ENCODE assay signal across 16 mouse cellular contexts in the genomic region with DNA sequence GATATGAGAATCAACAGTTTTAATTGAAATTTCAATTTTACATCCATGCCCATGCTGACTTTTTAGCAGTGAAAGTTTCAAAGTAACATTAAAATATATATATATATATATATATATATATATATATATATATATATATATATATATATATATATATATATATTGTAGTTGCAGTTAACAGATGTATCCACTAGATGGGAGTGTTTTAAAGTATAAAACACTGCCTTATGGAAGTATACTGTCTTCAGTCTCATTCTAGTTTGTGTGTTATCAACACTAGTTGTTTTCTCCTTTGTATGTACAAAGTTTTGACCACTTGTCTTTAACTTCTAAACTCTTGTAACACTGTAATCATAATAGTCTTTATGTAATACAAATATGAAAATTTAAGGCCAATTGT.
DNase-seq lines count a peak whose midpoint lies in the region; ATAC-seq and TF ChIP-seq lines count a peak whose summit lies in the region.
"Had no signal": no experiment of that assay in that cellular context is flagged by ENCODE, and none has a peak within 500 bp of the region (broad histone marks: within the 10 kb centered on the region; RNA-seq: fewer than 3 reads in every experiment).

No protein-coding gene starts in this region.

- peak; percentile 56 for TF ChIP-seq CTCF in left cerebral cortex, adult 2 months (IDR thresholded peaks at IDR 0.05)

- no peak overlapping the region for H3K4me2 ChIP-seq in forebrain, embryonic 12.5 days
- H3K4me2 ChIP-seq: embryonic facial prominence, embryonic 13.5 days; hindbrain, embryonic 13.5 days; kidney, embryonic 15.5 days; liver, embryonic 12.5 days; midbrain, embryonic 12.5 days had no signal

- H3K36me3 ChIP-seq in forebrain, embryonic 12.5 days (replicated peaks), result no peaks in the 10 kb centered on the region
- H3K36me3 ChIP-seq in forebrain, embryonic 10.5 days (replicated peaks), result no peaks in the 10 kb centered on the region
- H3K36me3 ChIP-seq: embryonic facial prominence, embryonic 13.5 days; hindbrain, embryonic 13.5 days; kidney, embryonic 15.5 days; liver, embryonic 12.5 days; midbrain, embryonic 12.5 days had no signal

- ATAC-seq in forebrain, embryonic 12.5 days (ENCODE audit: low FRiP score), result 0 out of 2 replicates have a peak, but pooled peaks have one; percentile 31
- ATAC-seq: liver, embryonic 12.5 days had no signal

- intact Hi-C loops in left cerebral cortex, adult 2 months (cut with DNase I), result no loop called here

- H3K9ac ChIP-seq in forebrain, embryonic 12.5 days, result no peak overlapping the region
- H3K9ac ChIP-seq: embryonic facial prominence, embryonic 13.5 days; hindbrain, embryonic 13.5 days; kidney, embryonic 15.5 days; liver, embryonic 12.5 days; midbrain, embryonic 12.5 days had no signal

- no peak overlapping the region for H3K27ac ChIP-seq in forebrain, embryonic 12.5 days
- H3K27ac ChIP-seq in forebrain, embryonic 10.5 days, result no peak overlapping the region
- H3K27ac ChIP-seq in left cerebral cortex, adult 2 months, result no peak overlapping the region
- H3K27ac ChIP-seq: embryonic facial prominence, embryonic 13.5 days; hindbrain, embryonic 13.5 days; kidney, embryonic 15.5 days; liver, embryonic 12.5 days; midbrain, embryonic 12.5 days had no signal

- no peak for DNase-seq in forebrain, embryonic 10.5 days (ENCODE audit: extremely low spot score, low spot score)
- no peak for DNase-seq in left cerebral cortex, adult 2 months (ENCODE audit: extremely low spot score in 1 of 2, low spot score in 2 of 2)
- no peak for DNase-seq in left cerebral cortex, adult 9 months (ENCODE audit: low spot score in 2 of 2)
- DNase-seq in NIH3T3 (ENCODE audit: low read depth), result peak; percentile 23
- DNase-seq in retina, embryonic 14.5 days (ENCODE audit: low spot score), result peak; percentile 54
- no peak for DNase-seq in spleen, postnatal 10 days (ENCODE audit: low spot score in 2 of 2)
- DNase-seq: adrenal gland, adult 2 months; cerebellum, adult 9-10 months; lung, postnatal 10 days; thymus, postnatal 36 days had no signal

- H3K4me1 ChIP-seq in forebrain, embryonic 12.5 days, result no peaks in the 10 kb centered on the region
- H3K4me1 ChIP-seq in forebrain, embryonic 10.5 days, result no peaks in the 10 kb centered on the region
- H3K4me1 ChIP-seq: embryonic facial prominence, embryonic 13.5 days; hindbrain, embryonic 13.5 days; kidney, embryonic 15.5 days; liver, embryonic 12.5 days; midbrain, embryonic 12.5 days had no signal

- no peaks in the 10 kb centered on the region for H3K27me3 ChIP-seq in forebrain, embryonic 12.5 days
- H3K27me3 ChIP-seq in forebrain, embryonic 10.5 days (ENCODE audit: poor library complexity, severe bottlenecking), result no peaks in the 10 kb centered on the region
- H3K27me3 ChIP-seq: embryonic facial prominence, embryonic 13.5 days; hindbrain, embryonic 13.5 days; kidney, embryonic 15.5 days; liver, embryonic 12.5 days; midbrain, embryonic 12.5 days had no signal

- no peak overlapping the region for H3K4me3 ChIP-seq in forebrain, embryonic 12.5 days (replicated peaks)
- H3K4me3 ChIP-seq in forebrain, embryonic 10.5 days, result no peak overlapping the region
- no peak overlapping the region for H3K4me3 ChIP-seq in left cerebral cortex, adult 2 months
- H3K4me3 ChIP-seq: embryonic facial prominence, embryonic 13.5 days; hindbrain, embryonic 13.5 days; kidney, embryonic 15.5 days; liver, embryonic 12.5 days; midbrain, embryonic 12.5 days had no signal

- H3K9me3 ChIP-seq in forebrain, embryonic 12.5 days, result no peaks in the 10 kb centered on the region
- H3K9me3 ChIP-seq in forebrain, embryonic 10.5 days, result no peaks in the 10 kb centered on the region
- H3K9me3 ChIP-seq: embryonic facial prominence, embryonic 13.5 days; hindbrain, embryonic 13.5 days; kidney, embryonic 15.5 days; liver, embryonic 12.5 days; midbrain, embryonic 12.5 days had no signal

Comparison
In these comparisons a context has a peak if more than half of its experiments do, and no peak if none do; other contexts are left out.
1. DNase-seq: peak in NIH3T3 (single experiment) and retina, embryonic 14.5 days (single experiment); none in forebrain, embryonic 10.5 days (single experiment), left cerebral cortex, adult 2 months (0 of 2), left cerebral cortex, adult 9 months (0 of 2) and spleen, postnatal 10 days (0 of 2).